Mouse (Mus musculus): ENCODE data around the gene Plxna3. TPM values are rescaled to one million over a fixed set of nuclear protein-coding genes. Genes with fewer than 3 reads are reported as not detected.

Plxna3 gene
- polyA plus RNA-seq (2012; rRNA removed), result 261 and 268 TPM in 2 replicates

DNA sequence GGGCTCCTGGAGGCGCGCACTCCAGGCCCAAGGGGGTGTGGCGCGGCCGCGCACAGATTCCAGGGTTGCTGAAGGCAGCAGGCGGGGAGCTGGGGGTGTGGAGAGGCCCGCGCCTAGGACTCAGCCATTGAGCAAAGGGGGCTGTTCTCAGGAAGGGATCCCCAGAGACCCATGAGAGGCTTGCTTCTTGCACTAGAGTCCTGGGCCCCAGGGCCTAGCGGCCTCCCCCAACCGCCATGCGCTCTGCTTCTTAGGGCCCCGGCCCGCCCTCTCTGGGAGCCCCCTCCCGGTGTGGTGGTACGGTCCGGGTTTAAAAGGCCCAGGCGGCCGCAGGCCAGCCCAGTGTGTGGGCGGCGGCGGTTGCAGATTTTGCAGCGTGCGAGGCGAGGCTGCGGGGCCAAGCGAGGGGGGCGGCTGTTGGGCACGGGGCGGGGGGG lies at the start of gene Plxna3:
Gene Plxna3, plus strand, starts transcription at position 342 of the 437 bp plus-strand sequence.

DNA sequence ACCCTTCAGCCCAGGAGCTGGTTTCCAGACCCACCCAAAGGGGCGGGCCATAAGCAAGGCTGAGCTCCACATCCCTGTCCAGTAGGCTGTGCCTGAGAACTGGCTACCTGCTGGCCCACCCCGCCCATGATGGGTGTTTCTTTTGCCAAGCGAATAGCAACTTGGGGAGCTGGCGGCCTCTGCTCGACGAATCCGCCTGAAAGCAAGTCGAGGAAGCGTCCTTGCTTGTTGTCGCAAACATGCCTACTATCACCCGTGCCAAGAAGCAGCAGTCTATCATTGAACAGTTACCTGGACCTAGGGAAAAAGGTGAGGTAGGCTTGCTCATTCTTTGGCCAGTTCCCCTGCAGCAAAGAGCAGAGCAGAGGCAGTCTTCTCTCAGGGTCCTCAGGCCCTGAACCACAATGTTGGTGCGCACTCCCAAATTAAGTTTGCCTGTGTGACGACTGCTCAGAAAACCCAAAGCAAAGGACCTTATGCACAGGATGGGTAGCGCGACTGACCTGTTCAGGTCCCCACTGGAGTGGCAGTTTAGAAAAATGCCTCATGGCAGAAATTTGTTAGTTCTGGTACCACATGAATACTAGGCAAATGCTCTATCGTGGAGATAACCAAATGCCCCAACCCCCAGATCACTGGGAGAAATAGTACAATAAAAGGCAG lies 47.0 kb upstream of the Plxna3 start, which contains the start of the genes Taz and Dnase1l1:
Gene Taz, plus strand, starts transcription at position 181 of the 663 bp plus-strand sequence.
Gene Dnase1l1, minus strand, starts transcription at position 606 of the 663 bp plus-strand sequence.

GRCm38 (mm10) chrX:74296538-74297448 lies 32.1 kb upstream of the Plxna3 start, which contains the start of gene Atp6ap1:
Gene Atp6ap1 (plus strand): TSS chrX:74297097.

GRCm38 (mm10) chrX:74304867-74305700 lies 23.8 kb upstream of the Plxna3 start, which contains the start of gene Gdi1:
Gene Gdi1 (plus strand): TSS chrX:74304998.

DNA sequence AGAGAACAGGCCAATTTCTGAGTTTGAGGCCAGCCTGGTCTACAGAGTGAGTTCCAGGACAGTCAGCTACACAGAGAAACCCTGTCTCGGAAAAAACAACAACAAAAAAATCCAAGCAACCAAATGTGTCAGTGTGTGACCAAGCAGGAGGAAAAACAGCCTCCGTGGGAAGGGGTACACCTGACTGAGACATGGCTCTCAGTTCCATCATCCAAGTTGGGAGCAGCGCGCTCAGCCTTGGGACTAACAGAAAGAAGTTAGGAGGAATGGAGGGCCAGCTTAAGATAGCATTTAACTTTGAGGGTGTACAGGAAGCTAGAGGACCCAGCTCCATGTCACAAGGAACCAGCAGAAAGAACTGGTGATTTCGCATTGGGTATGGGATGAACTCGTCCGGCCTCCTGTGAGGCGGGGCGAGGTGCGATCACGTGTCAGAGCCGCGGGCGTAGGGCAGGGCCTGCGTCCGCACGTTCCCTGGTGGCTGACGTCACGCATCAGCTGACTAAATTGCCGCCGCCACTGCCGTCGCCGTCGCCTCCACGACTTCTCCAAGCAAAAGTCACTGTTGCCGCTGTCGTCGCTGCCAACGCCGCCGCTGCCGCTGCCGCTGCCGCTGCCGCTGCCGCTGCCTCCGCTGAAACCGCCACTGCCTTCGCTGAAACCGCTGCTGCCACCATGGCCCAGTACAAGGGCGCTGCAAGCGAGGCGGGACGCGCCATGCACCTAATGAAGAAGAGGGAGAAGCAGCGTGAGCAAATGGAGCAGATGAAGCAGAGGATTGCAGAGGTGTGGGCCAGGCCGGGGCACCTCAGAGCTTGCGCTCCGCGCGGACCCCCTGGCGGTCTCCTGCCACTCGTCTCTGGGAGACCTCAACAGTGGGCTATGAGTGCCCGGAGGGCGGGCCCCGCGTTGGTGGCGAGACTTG lies 16.1 kb upstream of the Plxna3 start, which contains the start of gene Fam50a:
Gene Fam50a, plus strand, starts transcription at position 494 of the 925 bp plus-strand sequence.

DNA sequence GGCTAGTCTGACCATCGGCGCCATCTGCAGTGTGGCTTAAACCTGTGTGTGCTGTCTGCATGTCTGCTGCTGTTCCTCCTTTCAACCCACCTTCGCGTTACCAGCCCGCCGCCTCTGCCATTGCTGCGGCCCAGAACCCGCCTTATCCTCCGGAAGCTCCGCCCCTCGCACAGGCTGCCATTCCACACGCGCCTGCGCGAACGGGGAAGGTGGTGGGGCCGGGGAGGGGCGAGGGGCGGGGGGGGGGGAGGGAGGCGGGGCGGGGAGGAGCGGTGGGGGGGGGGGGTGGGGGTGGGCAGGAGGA lies 24.6 kb downstream of the Plxna3 start, which contains the start of gene Lage3:
Gene Lage3, minus strand, starts transcription at position 152 of the 304 bp plus-strand sequence.

GRCm38 (mm10) chrX:74372888-74373549 lies 44.2 kb downstream of the Plxna3 start, which contains the start of the genes Ubl4a and Slc10a3:
Gene Ubl4a (minus strand): TSS chrX:74373218.
Gene Slc10a3 (minus strand): TSS chrX:74373349.

DNA sequence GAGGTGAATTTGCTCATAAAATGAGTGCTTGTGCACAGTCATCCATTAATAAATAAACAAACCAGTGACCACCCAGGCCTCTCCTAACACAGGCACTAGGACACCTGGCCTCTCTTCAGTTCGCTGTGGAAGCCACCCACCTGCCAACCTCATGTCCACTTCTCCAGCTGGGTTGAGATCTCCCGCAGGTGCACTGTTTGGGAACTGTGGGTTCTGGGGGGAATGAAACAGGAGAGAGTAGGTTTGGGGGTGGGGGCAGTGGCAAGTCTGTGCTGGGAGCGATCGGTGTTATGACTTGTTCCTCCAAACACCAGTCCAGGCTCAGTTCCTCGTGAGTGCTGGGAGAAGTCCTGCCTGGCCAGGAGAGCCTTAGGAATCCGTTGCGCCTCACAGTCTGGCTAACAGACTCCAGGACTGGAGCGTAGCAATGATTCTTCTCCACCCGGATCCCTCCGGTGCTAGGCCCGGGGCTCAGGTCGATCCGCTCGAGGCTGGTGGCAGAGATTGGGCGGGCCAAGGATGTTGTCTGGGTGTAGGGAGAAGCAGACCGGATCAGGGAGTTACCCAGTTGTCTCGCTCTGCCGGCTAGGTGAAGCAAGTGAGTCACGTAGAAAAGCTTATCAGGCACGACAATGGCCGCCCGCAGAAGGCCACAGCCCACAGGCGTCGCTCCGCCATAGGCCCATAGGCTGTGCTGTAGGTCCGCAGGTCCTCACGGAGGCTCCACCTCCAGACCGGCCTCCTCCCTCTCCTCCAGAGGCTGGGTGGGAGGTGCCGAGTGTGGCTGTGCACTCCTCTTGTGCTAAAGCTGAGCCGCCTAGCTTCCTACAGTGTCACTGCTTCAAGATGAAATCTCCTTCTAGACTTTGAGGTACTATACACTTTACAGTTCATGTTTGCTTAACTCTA lies 63.9 kb downstream of the Plxna3 start, which contains the start of the genes Fam3a and Ikbkg:
Gene Fam3a, minus strand, starts transcription at position 738 of the 909 bp plus-strand sequence.
Gene Ikbkg, plus strand, starts transcription at position 756 of the 909 bp plus-strand sequence.

Other genes with a start within 250 kb of the Plxna3 start
- gene Opn1mw, start 201.6 kb upstream of the Plxna3 start, polyA plus RNA-seq (2012; rRNA removed), result 0.13 TPM in 1 of 2 replicates, not detected in the other
- gene Mecp2, start 193.7 kb upstream of the Plxna3 start, polyA plus RNA-seq (2012; rRNA removed), result 25.4 and 27.4 TPM in 2 replicates
- gene Tex28, start 161.2 kb upstream of the Plxna3 start, polyA plus RNA-seq (2012; rRNA removed), result not detected in 2 replicates
- gene Tktl1, start 151.8 kb upstream of the Plxna3 start, polyA plus RNA-seq (2012; rRNA removed), result not detected in 2 replicates
- gene Flna, start 79.2 kb upstream of the Plxna3 start, polyA plus RNA-seq (2012; rRNA removed), result 442 and 468 TPM in 2 replicates
- gene Emd, start 74.4 kb upstream of the Plxna3 start, polyA plus RNA-seq (2012; rRNA removed), result 87.2 and 92.3 TPM in 2 replicates
- gene Rpl10, start 58.3 kb upstream of the Plxna3 start, polyA plus RNA-seq (2012; rRNA removed), result 1,398 and 1,478 TPM in 2 replicates
- 94.8 and 95.4 TPM in 2 replicates for gene Taz, start 47.2 kb upstream of the Plxna3 start, polyA plus RNA-seq (2012; rRNA removed)
- 5.3 and 7.1 TPM in 2 replicates for gene Dnase1l1, start 46.7 kb upstream of the Plxna3 start, polyA plus RNA-seq (2012; rRNA removed)
- 262 and 275 TPM in 2 replicates for gene Atp6ap1, start 32.0 kb upstream of the Plxna3 start, polyA plus RNA-seq (2012; rRNA removed)
- gene Gdi1, start 24.1 kb upstream of the Plxna3 start, polyA plus RNA-seq (2012; rRNA removed), result 1,288 and 1,327 TPM in 2 replicates
- gene Fam50a, start 16.0 kb upstream of the Plxna3 start, polyA plus RNA-seq (2012; rRNA removed), result 48.8 and 49.0 TPM in 2 replicates
- gene Lage3, start 24.6 kb downstream of the Plxna3 start, polyA plus RNA-seq (2012; rRNA removed), result 87.3 and 99.6 TPM in 2 replicates
- 56.7 and 57.7 TPM in 2 replicates for gene Ubl4a, start 44.2 kb downstream of the Plxna3 start, polyA plus RNA-seq (2012; rRNA removed)
- gene Slc10a3, start 44.3 kb downstream of the Plxna3 start, polyA plus RNA-seq (2012; rRNA removed), result 5.7 and 7.1 TPM in 2 replicates
- gene Fam3a, start 64.2 kb downstream of the Plxna3 start, polyA plus RNA-seq (2012; rRNA removed), result 36.2 and 39.6 TPM in 2 replicates
- 18.0 and 19.5 TPM in 2 replicates for gene Ikbkg, start 64.2 kb downstream of the Plxna3 start, polyA plus RNA-seq (2012; rRNA removed)
- 44.7 and 48.8 TPM in 2 replicates for gene G6pdx, start 100.1 kb downstream of the Plxna3 start, polyA plus RNA-seq (2012; rRNA removed)
- 0.12 TPM in 1 of 2 replicates, not detected in the other for gene Gm6880, start 152.3 kb downstream of the Plxna3 start, polyA plus RNA-seq (2012; rRNA removed)
- not detected in 2 replicates for gene Olfr1326-ps1, start 245.8 kb downstream of the Plxna3 start, polyA plus RNA-seq (2012; rRNA removed)